8 mouse cellular contexts compared by ENCODE assay signal in genomic region chr8:121906542-121907512, GRCm38 (mm10). TPM values are rescaled to one million over a fixed set of nuclear protein-coding genes. Genes with fewer than 3 reads are reported as not detected.
A peak's percentile ranks its signal among the peaks of the same experiment; 100 is the strongest.
DNase-seq lines count a peak whose midpoint lies in the region; ATAC-seq and TF ChIP-seq lines count a peak whose summit lies in the region.
"Had no signal": no experiment of that assay in that cellular context is flagged by ENCODE, and none has a peak within 500 bp of the region (broad histone marks: within the 10 kb centered on the region; RNA-seq: fewer than 3 reads in every experiment).

No protein-coding gene starts in this region.

- peak; percentile 25; the same call in 1 of the 2 replicates for ATAC-seq in heart, embryonic 12.5 days (ENCODE audit: insufficient number of reproducible peaks, low FRiP score)

- WGBS in heart, embryonic 12.5 days: under 1% methylated on average over 72 of the region's 72 CpGs

- peak overlapping the region; percentile 89 for H3K9ac ChIP-seq in CH12.LX (ENCODE audit: insufficient read depth, low read depth)
- H3K9ac ChIP-seq in heart, embryonic 12.5 days: peak overlapping the region; percentile 86

- dilution Hi-C loops in CH12.LX (cut with MboI; ENCODE audit: extremely low pct_ligation_motif_present, extremely low pct_unique_long_range_greater_than_20kb, low sequenced_read_pairs): no loop called here

- DNase-seq in A20 (ENCODE audit: low read depth, low spot score) (peak; percentile 66), CH12.LX (ENCODE audit: extremely low read depth) (peak; percentile 45)
- peak; percentile 54 for DNase-seq in cerebellum, adult 9-11 months
- peak; percentile 56 to 64 for DNase-seq in left cerebral cortex, postnatal 14 days (ENCODE audit: low spot score in 2 of 2)
- DNase-seq in right cerebral cortex, postnatal 4 days: peak; percentile 43

- no peaks in the 10 kb centered on the region for H3K9me3 ChIP-seq in CH12.LX (replicated peaks; ENCODE audit: low read length)
- no peaks in the 10 kb centered on the region for H3K9me3 ChIP-seq in heart, embryonic 12.5 days (replicated peaks)
- no peaks in the 10 kb centered on the region for H3K9me3 ChIP-seq in megakaryocyte, embryonic 14.5 days

- in situ Hi-C loops in CH12.LX (cut with MboI; ENCODE audit: low pct_ligation_motif_present, low pct_unique_long_range_greater_than_20kb, low sequenced_read_pairs): loop anchor here (5.0 kb wide), 1 partner anchor 55 kb away; no protein-coding TSS in a partner anchor

- H3K27ac ChIP-seq in CH12.LX (ENCODE audit: insufficient read depth, low read depth): peak overlapping the region; percentile 37
- no peak overlapping the region for H3K27ac ChIP-seq in heart, embryonic 12.5 days (ENCODE audit: poor library complexity, severe bottlenecking)

- H3K4me3 ChIP-seq in CH12.LX (replicated peaks in 1 of 3; ENCODE audit: low read depth in 2 of 3, low read length in 2 of 3, poor library complexity in 1 of 3): peak overlapping the region; percentile 79 to 100 (median 98)
- peak overlapping the region; percentile 89 for H3K4me3 ChIP-seq in heart, embryonic 12.5 days
- H3K4me3 ChIP-seq in megakaryocyte, embryonic 14.5 days (replicated peaks): peak overlapping the region; percentile 100

- H3K4me2 ChIP-seq in CH12.LX (ENCODE audit: insufficient read depth, low read depth, poor library complexity, severe bottlenecking): peak overlapping the region; percentile 13; the same call in 1 of the 2 replicates
- H3K4me2 ChIP-seq in heart, embryonic 12.5 days: peak overlapping the region; percentile 99

- TF ChIP-seq EP300 in CH12.LX (IDR thresholded peaks at IDR 0.05; ENCODE audit: low read length): no peak

- H3K36me3 ChIP-seq in CH12.LX (replicated peaks in 1 of 2; ENCODE audit: control insufficient read depth in 1 of 2, insufficient read depth in 1 of 2, low read length in 1 of 2): peaks cover 37 to 47% of the 10 kb centered on the region in 2 experiments
- H3K36me3 ChIP-seq in heart, embryonic 12.5 days: no peaks in the 10 kb centered on the region
- H3K36me3 ChIP-seq in megakaryocyte, embryonic 14.5 days (replicated peaks; ENCODE audit: low read length): peaks cover 32% of the 10 kb centered on the region

- no peak for TF ChIP-seq RAD21 in CH12.LX (IDR thresholded peaks at IDR 0.05; ENCODE audit: low read depth, low read length)

- no peak for TF ChIP-seq CTCF in CH12.LX (conservative IDR thresholded peaks at IDR 0.05 in 1 of 2, IDR thresholded peaks at IDR 0.05 in 1 of 2; ENCODE audit: low read depth in 2 of 2, low read length in 2 of 2)

- H3K27me3 ChIP-seq in CH12.LX (replicated peaks): no peaks in the 10 kb centered on the region
- H3K27me3 ChIP-seq in heart, embryonic 12.5 days (replicated peaks): 0 out of 2 replicates have a peak, but pooled peaks cover 3% of the 10 kb centered on the region
- no peaks in the 10 kb centered on the region for H3K27me3 ChIP-seq in megakaryocyte, embryonic 14.5 days (replicated peaks)

- H3K4me1 ChIP-seq in CH12.LX (ENCODE audit: control insufficient read depth in 1 of 2, insufficient read depth in 2 of 2): peaks cover 22 to 41% of the 10 kb centered on the region in 2 experiments
- peaks cover 54% of the 10 kb centered on the region for H3K4me1 ChIP-seq in heart, embryonic 12.5 days (replicated peaks)
- H3K4me1 ChIP-seq in megakaryocyte, embryonic 14.5 days: peaks cover 94% of the 10 kb centered on the region

- TF ChIP-seq POLR2A in CH12.LX (IDR thresholded peaks at IDR 0.05; ENCODE audit: low read depth, low read length): no peak

- H3K79me2 ChIP-seq in CH12.LX (replicated peaks; ENCODE audit: control insufficient read depth, extremely low read depth, insufficient read depth, poor library complexity, severe bottlenecking): peaks cover 72% of the 10 kb centered on the region

- intact Hi-C loops in left cerebral cortex, postnatal 14 days (cut with DNase I): no loop called here

TF ChIP-seq in CH12.LX, 34 proteins besides CTCF, POLR2A, EP300 and RAD21:
- TF ChIP-seq TCF12 (IDR thresholded peaks at IDR 0.05; ENCODE audit: low read depth, low read length) (no peak), CHD1 (IDR thresholded peaks at IDR 0.05; ENCODE audit: low read depth, low read length) (no peak), MXI1 (IDR thresholded peaks at IDR 0.05; ENCODE audit: low read depth, low read length) (peak; percentile 98), MAFK (IDR thresholded peaks at IDR 0.05; ENCODE audit: insufficient replicate concordance, low read length) (no peak), MYC (IDR thresholded peaks at IDR 0.05; ENCODE audit: low read depth, low read length) (peak; percentile 88), IRF4 (IDR thresholded peaks at IDR 0.05; ENCODE audit: low read depth, low read length) (no peak), MEF2A (IDR thresholded peaks at IDR 0.05; ENCODE audit: borderline replicate concordance, low read depth, low read length) (no peak), KAT2A (IDR thresholded peaks at IDR 0.05; ENCODE audit: insufficient replicate concordance, low read length) (no peak), HCFC1 (IDR thresholded peaks at IDR 0.05; ENCODE audit: low read depth, low read length) (peak; percentile 21; the same call in 1 of the 2 replicates), ZNF384 (IDR thresholded peaks at IDR 0.05; ENCODE audit: low read depth, low read length) (peak; percentile 55), CHD2 (IDR thresholded peaks at IDR 0.05; ENCODE audit: low read length) (peak; percentile 49; the same call in 1 of the 2 replicates), USF2 (conservative IDR thresholded peaks at IDR 0.05; ENCODE audit: low read depth, low read length) (no peak), MAX (IDR thresholded peaks at IDR 0.05; ENCODE audit: low read length) (peak; percentile 89), ZC3H11A (IDR thresholded peaks at IDR 0.05; ENCODE audit: low read depth, low read length) (no peak), SIN3A (IDR thresholded peaks at IDR 0.05; ENCODE audit: low read length) (peak; percentile 89), GABPA (IDR thresholded peaks at IDR 0.05; ENCODE audit: insufficient replicate concordance, low read depth, low read length) (no peak)

RNA-seq across cellular contexts. Expression of gene Slc7a5, which starts 0.7 kb away (rescaled TPM):
- total RNA-seq in CH12.LX (2012; rRNA removed) (156 and 207 TPM in 2 replicates), CH12.LX (2014; rRNA removed) (110 and 119 TPM in 2 replicates)
- polyA plus RNA-seq in CH12.LX (2012; ENCODE audit: insufficient read length, low read depth): 235 and 291 TPM in 2 replicates
- 22.3 and 24.6 TPM in 2 replicates for polyA plus RNA-seq in heart, embryonic 12.5 days (2016; fragmentation: Nextera tagmentation; extraction: Ambion mirVana)
- total RNA-seq in left cerebral cortex, postnatal 14 days (2021): 100 to 1,000 TPM; 114 to 130 TPM
- 77.3 and 236 TPM in 2 replicates for polyA plus RNA-seq in megakaryocyte, embryonic 14.5 days (2012; ENCODE audit: insufficient read depth, low replicate concordance)

RNA-seq across cellular contexts. Expression of gene Car5a, which starts 37.9 kb away (rescaled TPM):
- 3.1 and 9.7 TPM in 2 replicates for total RNA-seq in CH12.LX (2012; rRNA removed)
- total RNA-seq in CH12.LX (2014; rRNA removed): not detected in 2 replicates
- polyA plus RNA-seq in CH12.LX (2012; ENCODE audit: insufficient read length, low read depth): 0.90 and 1.6 TPM in 2 replicates
- not detected in 2 replicates for polyA plus RNA-seq in heart, embryonic 12.5 days (2016; fragmentation: Nextera tagmentation; extraction: Ambion mirVana)
- total RNA-seq in left cerebral cortex, postnatal 14 days (2021): under 1 TPM in 1 of 2 experiments, not detected in 1; 0.29 TPM
- polyA plus RNA-seq in megakaryocyte, embryonic 14.5 days (2012; ENCODE audit: insufficient read depth, low replicate concordance): 2.1 TPM in 1 of 2 replicates, not detected in the other
- total RNA-seq: heart, postnatal 36 days had no signal

RNA-seq across cellular contexts. Expression of gene Banp, which starts 42.7 kb away (rescaled TPM):
- 29.1 and 34.2 TPM in 2 replicates for total RNA-seq in CH12.LX (2012; rRNA removed)
- 20.9 and 25.7 TPM in 2 replicates for total RNA-seq in CH12.LX (2014; rRNA removed)
- 13.2 and 14.9 TPM in 2 replicates for polyA plus RNA-seq in CH12.LX (2012; ENCODE audit: insufficient read length, low read depth)
- 28.4 and 31.8 TPM in 2 replicates for polyA plus RNA-seq in heart, embryonic 12.5 days (2016; fragmentation: Nextera tagmentation; extraction: Ambion mirVana)
- total RNA-seq in left cerebral cortex, postnatal 14 days (2021): 10 to 100 TPM; 27.4 to 38.5 TPM
- polyA plus RNA-seq in megakaryocyte, embryonic 14.5 days (2012; ENCODE audit: insufficient read depth, low replicate concordance): 47.5 and 119 TPM in 2 replicates
